Mouse (Mus musculus) heart, postnatal 25 days (tissue): ENCODE data around the gene Olfr299. TPM values are rescaled to one million over a fixed set of nuclear protein-coding genes. Genes with fewer than 3 reads are reported as not detected.

Experiments used
- DNase-seq: peaks from one replicate; pipeline ENCODE4 v3.0.0; 2022; ENCODE audit warnings: low spot score
- intact Hi-C: fragments of 180-260 bp; cut with DNase I; formaldehyde crosslinking; loops from one replicate; pipeline ENCODE4 v1.15.1; 2025
- total RNA-seq, 2 experiments: library from RNA; stranded (reverse); gene quantifications; 2 replicates each; pipeline ENCODE4 v1.2.3; 2021

The Olfr299 gene
- total RNA-seq: not detected

GRCm38 (mm10) chr7:86459621-86460020 is at the start of gene Olfr299:
Olfr299 (plus strand) TSS chr7:86459921.
- no peak for DNase-seq
- intact Hi-C loops: no loop called here

- intact Hi-C loops: no loop called here
- no peak for DNase-seq
These were observed 32.7 kb downstream of the Olfr299 start, which contains the start of gene Olfr298 for GRCm38 (mm10) chr7:86492384-86492783. Olfr298 (minus strand) TSS chr7:86492484.

Other genes starting within 250 kb of the Olfr299 start
- gene Vmn2r76, start 213.6 kb upstream of the Olfr299 start, total RNA-seq: not detected
- gene Olfr310, start 182.7 kb upstream of the Olfr299 start, total RNA-seq: not detected
- gene Olfr309, start 146.2 kb upstream of the Olfr299 start, total RNA-seq: not detected
- not detected for gene Olfr308, start 134.3 kb upstream of the Olfr299 start, total RNA-seq
- gene Olfr307, start 122.3 kb upstream of the Olfr299 start, total RNA-seq: not detected
- gene Olfr305, start 93.0 kb upstream of the Olfr299 start, total RNA-seq: not detected
- gene Olfr304, start 73.3 kb upstream of the Olfr299 start, total RNA-seq: not detected
- not detected for gene Olfr303, start 62.1 kb upstream of the Olfr299 start, total RNA-seq
- not detected for gene Olfr301, start 56.1 kb upstream of the Olfr299 start, total RNA-seq
- gene Olfr298, start 32.6 kb downstream of the Olfr299 start, total RNA-seq: not detected
- gene Olfr297, start 60.0 kb downstream of the Olfr299 start, total RNA-seq: not detected
- gene Olfr295, start 123.9 kb downstream of the Olfr299 start, total RNA-seq: not detected
- not detected for gene Olfr294, start 156.7 kb downstream of the Olfr299 start, total RNA-seq
- not detected for gene Olfr293, start 189.1 kb downstream of the Olfr299 start, total RNA-seq
- gene Olfr292, start 228.4 kb downstream of the Olfr299 start, total RNA-seq: not detected